Mouse (Mus musculus): ENCODE measurements around the gene Pbxip1.

- TF ChIP-seq POLR2A (IDR thresholded peaks at IDR 0.05; ENCODE audit: borderline replicate concordance, extremely low read depth, low read depth, low read length) (no peak), CTCF (IDR thresholded peaks at IDR 0.05; ENCODE audit: insufficient read depth, low read length) (no peak)
These were observed 19.3 kb downstream of the Pbxip1 start for GRCm38 (mm10) chr3:89455786-89456285.
